Mouse (Mus musculus) lung, postnatal 4 days (tissue): ENCODE results near the gene Maz.

Experiments
- DNase-seq, 2 experiments: peaks; one replicate each; pipeline ENCODE4 v3.0.0; 2021

Maz gene

GRCm38 (mm10) chr7:127020901-127021562 is 5.8 kb downstream of the Maz start, which contains the start of the genes Gm42742 and Prrt2:
Gene Gm42742, minus strand, starts transcription at chr7:127021097.
Gene Prrt2, minus strand, starts transcription at chr7:127021211.
- peak; percentile 60 to 70 for DNase-seq

- no peak for DNase-seq
Observed at GRCm38 (mm10) chr7:127020491-127020890, 6.3 kb downstream of the Maz start.

GRCm38 (mm10) chr7:127020031-127020430 is 6.8 kb downstream of the Maz start:
- no peak for DNase-seq

GRCm38 (mm10) chr7:127019306-127019960 is 7.4 kb downstream of the Maz start:
- DNase-seq: no peak

- DNase-seq: no peak
Observed at GRCm38 (mm10) chr7:127018416-127019305, 8.2 kb downstream of the Maz start.

DNA sequence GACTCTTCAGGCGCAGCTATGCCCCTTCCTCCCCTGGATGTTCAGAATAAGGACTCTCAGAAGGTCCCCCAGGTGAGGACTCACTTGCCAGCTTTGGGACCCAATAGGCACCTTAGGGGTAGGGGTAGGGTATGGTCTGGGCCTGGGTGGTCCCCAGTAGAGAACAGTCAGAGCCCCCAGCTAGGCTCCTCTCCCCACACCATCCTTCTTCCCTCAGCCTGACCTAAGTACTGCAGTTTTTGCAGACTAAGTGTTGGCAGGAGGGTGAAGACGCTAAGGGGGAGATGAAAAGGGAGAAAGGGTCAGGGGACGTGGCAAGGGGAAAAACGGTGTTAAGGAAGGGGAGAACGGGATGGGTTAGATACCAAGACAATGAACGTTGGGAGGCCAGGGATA is 8.9 kb downstream of the Maz start:
- no peak for DNase-seq

- DNase-seq: peak; percentile 97
Observed at GRCm38 (mm10) chr7:127016971-127017949, 9.6 kb downstream of the Maz start, which contains the start of gene Pagr1a. Gene Pagr1a, minus strand, starts transcription at chr7:127017352.

DNA sequence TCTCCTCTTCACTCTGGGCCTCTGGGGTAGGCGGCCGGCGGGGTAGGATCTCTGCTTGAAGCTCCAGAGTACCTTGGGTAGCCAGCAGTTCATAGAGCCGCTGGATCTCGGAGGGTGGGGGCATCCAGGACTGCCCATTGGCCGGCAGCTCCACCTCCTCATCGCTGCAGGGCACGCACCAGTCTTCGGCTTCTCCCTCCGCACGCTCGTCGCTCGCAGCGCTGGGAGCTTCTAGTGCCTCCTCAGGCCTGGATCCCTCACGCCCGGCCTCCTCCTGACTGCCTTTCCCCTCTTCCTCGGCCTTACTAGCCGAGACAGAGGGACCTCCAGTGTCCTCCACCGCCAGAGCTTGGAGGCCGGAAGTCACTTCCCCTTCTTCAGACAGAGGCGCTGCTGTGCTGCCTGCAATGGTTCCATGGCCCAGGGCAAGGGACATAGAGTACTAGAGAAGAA is 10.3 kb downstream of the Maz start:
- no peak for DNase-seq

DNA sequence TGATC is 10.6 kb downstream of the Maz start, which contains the start of gene Pagr1b:
TSS of gene Pagr1b (minus strand) at position 4 of the 5 bp plus-strand sequence.
- no peak for DNase-seq

DNA sequence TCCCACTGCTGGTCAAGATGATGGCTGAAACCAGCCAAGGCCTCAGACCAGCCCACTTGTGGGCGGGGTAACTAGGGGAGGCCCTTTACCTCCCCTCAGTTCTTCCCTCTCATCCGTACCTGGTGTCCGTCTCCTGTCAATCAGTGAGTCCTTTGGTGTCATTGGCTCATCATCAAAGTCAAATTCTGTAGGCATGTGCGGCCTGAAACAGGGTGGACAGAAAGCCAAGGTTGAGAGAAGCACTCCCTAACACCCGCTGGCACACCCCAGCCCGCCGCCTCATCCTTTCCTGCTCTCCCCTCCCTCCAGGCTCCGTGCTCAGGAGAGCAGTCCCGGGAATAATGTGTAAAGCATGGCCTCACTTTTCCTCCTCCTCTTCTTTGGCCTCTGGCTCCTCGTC is 10.8 kb downstream of the Maz start:
- DNase-seq: peak; percentile 60 to 63

DNA sequence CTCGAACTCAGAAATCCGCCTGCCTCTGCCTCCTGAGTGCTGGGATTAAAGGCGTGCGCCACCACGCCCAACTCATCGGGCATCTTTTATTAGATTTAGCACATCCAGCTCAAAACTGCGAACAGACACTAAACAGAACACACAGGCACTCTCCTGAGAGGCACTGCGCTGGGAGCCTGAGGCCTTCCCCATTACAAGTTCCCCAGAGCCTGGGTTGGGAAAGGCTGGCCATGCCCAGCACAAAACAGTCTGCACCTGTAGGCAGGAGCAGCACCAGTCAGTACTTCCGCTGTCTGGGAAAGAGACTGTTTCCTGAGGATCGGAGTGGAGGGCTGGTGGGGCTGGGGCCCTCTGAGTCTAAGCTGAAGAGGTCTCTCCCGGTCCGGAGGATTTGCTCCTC is 11.8 kb downstream of the Maz start:
- DNase-seq: no peak

DNA sequence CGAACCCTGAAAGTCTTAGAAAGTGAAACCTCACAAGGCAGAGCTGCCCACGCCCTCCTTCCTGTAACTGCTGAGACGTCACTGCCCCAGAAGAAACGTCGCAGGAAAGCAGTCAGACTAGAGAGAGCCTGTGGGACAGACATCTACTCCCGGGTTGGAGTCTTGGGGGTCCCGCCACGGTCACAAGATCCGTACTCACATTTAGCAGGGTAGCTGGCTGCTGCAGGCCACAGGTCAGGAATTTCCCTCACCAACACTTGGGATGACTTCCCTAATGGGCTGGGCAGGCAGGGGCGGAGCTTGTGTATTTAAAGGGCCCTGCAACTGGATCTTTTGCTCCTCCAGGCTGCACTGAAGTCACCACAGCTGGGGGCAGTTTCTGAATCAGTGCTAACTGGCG is 12.5 kb downstream of the Maz start, which contains the start of gene Mvp:
TSS of gene Mvp (minus strand) at position 302 of the 400 bp plus-strand sequence.
- peak; percentile 80 to 84 for DNase-seq

DNA sequence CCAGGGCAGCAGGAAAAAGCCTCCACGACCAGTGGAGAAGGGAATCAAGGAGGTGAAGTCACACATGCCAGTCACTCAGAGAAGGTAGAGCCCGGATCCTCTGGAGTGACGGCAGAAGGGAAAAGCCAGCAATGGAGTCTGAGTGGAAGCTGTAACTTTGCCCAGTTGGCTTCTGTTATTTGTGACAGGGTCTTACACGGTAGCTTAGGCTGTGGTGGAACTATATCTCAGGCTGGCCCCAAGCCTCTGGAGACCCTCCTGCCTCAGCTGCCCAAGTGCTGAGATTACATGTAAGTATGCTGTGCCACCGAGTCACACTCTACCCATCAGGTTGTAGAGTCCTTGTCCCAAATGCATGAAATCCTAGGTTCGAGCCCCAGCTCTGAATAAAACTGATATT is 13.5 kb downstream of the Maz start:
- no peak for DNase-seq

GRCm38 (mm10) chr7:127012845-127013244 is 14.0 kb downstream of the Maz start:
- no peak for DNase-seq

DNA sequence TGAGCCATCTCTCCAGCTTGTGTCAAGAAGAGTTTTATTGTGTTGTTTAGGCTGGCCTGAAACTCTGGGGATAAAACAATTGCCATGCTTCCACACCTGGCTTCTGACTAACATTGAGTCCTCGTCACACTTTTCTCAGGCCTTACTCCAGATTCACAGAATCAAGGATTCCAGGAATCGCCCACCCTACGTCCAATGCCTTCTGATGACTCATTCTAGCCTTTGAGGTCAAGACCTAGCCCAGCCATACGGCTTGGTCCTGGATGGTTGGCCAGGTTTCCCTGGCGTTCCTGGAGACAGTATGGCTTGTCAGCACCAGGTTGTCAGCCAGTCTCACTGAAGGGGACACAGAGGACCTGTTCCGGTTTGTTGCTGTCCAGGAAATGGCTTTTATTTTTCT is 14.5 kb downstream of the Maz start:
- DNase-seq: no peak

DNA sequence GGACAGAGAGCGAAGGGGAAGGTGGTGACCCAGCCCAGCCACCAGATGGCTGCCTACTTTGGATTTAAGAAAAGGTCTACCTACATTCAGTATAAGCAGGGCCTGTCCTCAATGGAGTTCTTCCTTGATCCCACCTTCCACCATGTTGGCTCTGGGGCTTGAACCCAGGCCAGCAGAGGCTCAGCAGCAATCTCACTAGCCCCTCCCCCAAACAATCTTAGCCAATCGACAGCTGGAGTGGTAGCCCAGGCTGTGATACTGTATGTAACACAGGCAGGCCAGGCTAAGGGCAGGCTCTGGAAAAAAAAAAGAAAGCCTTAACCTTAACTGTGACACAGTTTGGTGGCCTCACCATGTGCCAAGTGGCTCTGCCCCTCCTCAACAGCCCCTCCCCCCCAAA is 15.1 kb downstream of the Maz start:
- DNase-seq: no peak

DNA sequence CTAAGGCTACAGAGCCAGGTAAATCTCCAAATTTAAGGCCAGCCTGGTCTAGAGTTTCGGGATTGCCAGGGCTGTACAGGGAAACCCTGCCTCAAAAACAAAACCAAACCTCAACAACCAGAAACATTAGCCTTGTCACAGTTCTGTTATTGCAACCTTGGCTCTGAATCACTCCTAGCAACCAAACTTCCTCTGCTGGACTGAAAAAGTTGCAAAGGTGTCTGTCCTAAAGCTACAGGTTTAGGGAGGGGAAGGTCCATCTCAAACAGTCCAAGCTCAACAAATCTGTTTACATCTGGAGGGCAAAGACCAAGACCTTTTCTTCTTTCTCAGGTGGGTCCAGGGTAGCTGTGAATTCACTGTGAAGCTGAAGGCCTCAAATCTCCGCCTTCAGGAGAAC is 15.8 kb downstream of the Maz start:
- DNase-seq: no peak

DNA sequence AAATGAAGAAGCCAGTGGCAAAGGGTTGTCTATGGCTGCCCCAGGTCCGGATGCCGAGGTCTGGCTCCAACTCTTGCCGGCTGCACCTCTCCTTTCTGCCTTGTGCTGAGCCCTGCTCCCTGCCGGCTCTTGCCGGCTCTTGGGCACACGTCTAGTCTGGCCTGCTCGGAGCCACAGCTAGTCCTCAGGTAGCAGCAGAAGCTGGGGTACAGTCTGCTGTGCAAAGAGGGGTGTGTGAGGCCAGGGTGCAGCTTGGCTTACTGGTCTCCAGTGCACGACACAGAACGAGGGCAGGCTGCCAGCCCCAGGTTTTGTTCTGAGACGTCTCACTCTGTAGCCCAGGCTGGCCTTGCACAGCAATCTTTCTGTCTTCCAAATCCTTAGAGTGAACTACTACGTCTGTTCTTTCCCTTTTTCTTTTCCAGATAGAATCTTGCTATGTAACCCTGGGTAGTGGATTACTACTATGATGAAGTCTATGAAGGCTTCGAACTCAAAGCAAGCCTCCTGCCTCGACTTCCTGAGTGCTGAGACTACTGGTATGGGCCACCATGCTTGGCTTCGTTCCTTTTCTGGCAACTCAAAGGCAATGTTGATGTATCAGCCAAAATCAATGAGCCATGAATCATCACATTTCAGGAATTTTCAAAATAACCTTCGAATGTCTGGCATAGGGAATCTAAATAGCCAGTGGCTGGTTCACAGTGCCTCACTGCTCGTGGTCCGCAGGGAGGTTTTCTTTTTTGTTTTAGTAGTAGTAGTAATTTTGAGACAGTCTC is 17.3 kb downstream of the Maz start:
- DNase-seq: no peak

DNA sequence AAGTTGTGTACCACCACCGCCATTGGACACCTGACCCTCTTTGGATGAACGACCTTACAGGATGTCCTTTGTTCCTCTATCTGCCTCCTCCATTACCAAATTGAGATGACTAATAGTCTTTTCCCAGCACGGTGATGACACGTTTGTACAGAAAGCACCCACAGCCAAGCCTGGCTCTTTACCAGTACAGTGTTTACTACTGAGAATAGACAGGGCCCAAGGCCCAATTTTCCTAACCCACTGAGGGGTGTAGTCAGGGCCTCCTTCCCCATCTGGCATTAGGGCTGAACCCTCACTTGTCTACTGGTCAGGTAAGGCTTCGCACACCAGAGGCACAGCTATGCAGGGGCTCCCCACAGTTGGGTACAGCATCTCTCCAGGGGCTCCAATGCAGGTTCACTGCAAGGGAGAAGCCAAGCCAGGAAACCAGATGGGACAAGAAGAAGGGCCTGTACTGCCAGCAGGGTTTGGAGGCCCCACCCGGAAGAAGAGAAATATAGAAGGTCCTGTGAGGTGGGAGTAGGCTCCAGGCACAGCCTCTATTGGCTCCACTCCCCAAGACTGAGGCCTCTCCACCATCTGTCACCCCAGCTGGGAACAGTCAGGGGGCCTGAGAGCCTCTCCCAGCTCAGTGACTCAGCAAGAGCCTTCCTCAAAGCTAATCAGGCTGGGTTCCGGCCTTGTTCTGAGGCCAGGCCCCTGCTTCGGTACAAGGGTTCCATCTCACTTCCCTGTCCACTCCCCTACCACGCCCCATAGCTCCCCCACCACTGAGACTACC is 18.4 kb downstream of the Maz start:
- DNase-seq: peak; percentile 73 to 88

GRCm38 (mm10) chr7:127007313-127008024 is 19.4 kb downstream of the Maz start:
- DNase-seq: no peak
